Mouse (Mus musculus): ENCODE measurements around the gene Nrcam. TPM values are rescaled to one million over a fixed set of nuclear protein-coding genes. Genes with fewer than 3 reads are reported as not detected.

Nrcam gene
- polyA plus RNA-seq, 1 experiment from 2014 or later, result 5.1 TPM

DNA sequence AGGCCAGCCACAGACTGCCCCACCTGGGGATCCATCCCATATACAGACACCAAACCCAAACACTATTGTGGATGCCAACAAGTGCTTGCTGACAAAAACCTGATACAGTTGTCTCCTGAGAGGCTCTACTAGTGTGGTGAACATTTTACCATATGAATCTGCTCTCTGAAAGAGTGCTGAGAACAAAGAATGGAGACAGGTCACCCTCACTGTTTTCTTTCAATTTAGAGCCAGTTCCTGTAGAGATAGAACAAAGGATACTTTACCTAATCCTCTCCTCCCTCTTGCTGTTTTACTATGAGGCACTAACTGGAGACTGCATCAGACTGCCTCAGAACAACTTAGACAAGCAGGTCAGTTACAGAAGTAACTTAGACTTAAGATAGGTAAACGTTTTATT is 311.9 kb downstream of the Nrcam start:
- H3K9me3 ChIP-seq (replicated peaks; ENCODE audit: low read length), result no peaks in the 10 kb centered on the region
- no peak overlapping the region for H3K9ac ChIP-seq (ENCODE audit: low read depth, low read length)
- H3K4me1 ChIP-seq (replicated peaks; ENCODE audit: insufficient read depth, low read length), result no peaks in the 10 kb centered on the region
- no peak overlapping the region for H3K4me2 ChIP-seq (ENCODE audit: low read length)
- 25% methylated on average over 1 of the region's 1 CpGs for WGBS
- no peaks in the 10 kb centered on the region for H3K36me3 ChIP-seq (ENCODE audit: insufficient read depth, low read length)
- H3K27me3 ChIP-seq (ENCODE audit: insufficient read depth, low read length), result no peaks in the 10 kb centered on the region
- no peak for ATAC-seq (replicated peaks; ENCODE audit: low FRiP score, low read depth)
- no peak overlapping the region for H3K4me3 ChIP-seq (replicated peaks; ENCODE audit: low read depth, low read length)
- no peak for TF ChIP-seq CTCF (IDR thresholded peaks at IDR 0.05; ENCODE audit: low read depth)
- no peak for DNase-seq (ENCODE audit: low spot score)
- H3K27ac ChIP-seq, result no peak overlapping the region

Other genes with a start within 250 kb of the Nrcam start
- 38.9 and 39.0 TPM in 2 replicates for gene Dnajb9, start 118.6 kb upstream of the Nrcam start, polyA plus RNA-seq (2015; fragmentation: Nextera tagmentation; extraction: Ambion mirVana)
- gene Pnpla8, start 107.5 kb upstream of the Nrcam start, polyA plus RNA-seq (2015; fragmentation: Nextera tagmentation; extraction: Ambion mirVana), result 91.9 and 97.1 TPM in 2 replicates